Mouse (Mus musculus) G1E (cell line): ENCODE results near the gene Hpcal1.

Experiments used
- CTCF ChIP-seq: IDR thresholded peaks from 2 replicates; pipeline ENCODE4 v1.5.1; 2012; ENCODE audit warnings: low read depth, low read length, inconsistent platforms, mixed read lengths
- GATA1 ChIP-seq: IDR thresholded peaks from 2 replicates; pipeline ENCODE4 v1.6.1; 2012; ENCODE audit warnings: borderline replicate concordance, low read length, inconsistent platforms, mixed read lengths
- TAL1 ChIP-seq: conservative IDR thresholded peaks from 2 replicates; pipeline ENCODE4 v1.6.1; 2012; ENCODE audit warnings: low read depth, low read length, inconsistent platforms, mixed read lengths

GRCm38 (mm10) chr12:17718146-17718545, 27.5 kb downstream of the Hpcal1 start:
- TF ChIP-seq CTCF: no peak
- TF ChIP-seq TAL1: no peak
- no peak for TF ChIP-seq GATA1
